Mouse (Mus musculus) layer of hippocampus, postnatal 10 days (tissue): ENCODE results near the gene Gp9. TPM values are rescaled to one million over a fixed set of nuclear protein-coding genes. Genes with fewer than 3 reads are reported as not detected.
A peak's percentile ranks its signal among the peaks of the same experiment; 100 is the strongest.
"Not testable (repeated sequence)": the region's sequence is repeated elsewhere in the genome, so short reads cannot be mapped to it uniquely, and the experiment has no call there.

Experiments
- DNase-seq, 2 experiments: peaks; one replicate each; pipeline ENCODE4 v3.0.0; 2021; ENCODE audit warnings: low spot score in 2 of 2
- total RNA-seq, 2 experiments: library from RNA; stranded (reverse); gene quantifications; 2 replicates each; pipeline ENCODE4 v1.2.3; 2021

The Gp9 gene
- total RNA-seq, 2 experiments from 2014 or later: 0.40 to 0.57 TPM

DNA sequence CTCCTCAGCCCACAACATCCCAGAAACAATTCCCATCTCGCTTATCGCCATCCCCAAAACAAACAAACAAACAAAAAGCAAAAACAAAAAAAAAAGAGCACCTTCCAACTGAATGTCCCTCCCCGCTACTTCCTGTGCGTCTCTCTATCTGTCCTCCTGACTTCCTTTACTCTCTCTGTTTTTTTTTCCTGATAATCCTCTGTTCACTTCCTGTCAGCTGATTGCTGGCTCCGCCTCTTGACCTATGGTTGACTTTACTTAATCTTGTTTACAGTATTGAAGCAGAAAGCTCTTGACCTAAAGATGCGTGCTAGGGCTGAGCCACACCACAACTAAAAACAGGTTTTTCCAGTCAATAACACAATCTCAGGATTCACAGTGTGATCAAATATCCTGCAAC lies 29.3 kb upstream of the Gp9 start:
- no peak for DNase-seq

DNA sequence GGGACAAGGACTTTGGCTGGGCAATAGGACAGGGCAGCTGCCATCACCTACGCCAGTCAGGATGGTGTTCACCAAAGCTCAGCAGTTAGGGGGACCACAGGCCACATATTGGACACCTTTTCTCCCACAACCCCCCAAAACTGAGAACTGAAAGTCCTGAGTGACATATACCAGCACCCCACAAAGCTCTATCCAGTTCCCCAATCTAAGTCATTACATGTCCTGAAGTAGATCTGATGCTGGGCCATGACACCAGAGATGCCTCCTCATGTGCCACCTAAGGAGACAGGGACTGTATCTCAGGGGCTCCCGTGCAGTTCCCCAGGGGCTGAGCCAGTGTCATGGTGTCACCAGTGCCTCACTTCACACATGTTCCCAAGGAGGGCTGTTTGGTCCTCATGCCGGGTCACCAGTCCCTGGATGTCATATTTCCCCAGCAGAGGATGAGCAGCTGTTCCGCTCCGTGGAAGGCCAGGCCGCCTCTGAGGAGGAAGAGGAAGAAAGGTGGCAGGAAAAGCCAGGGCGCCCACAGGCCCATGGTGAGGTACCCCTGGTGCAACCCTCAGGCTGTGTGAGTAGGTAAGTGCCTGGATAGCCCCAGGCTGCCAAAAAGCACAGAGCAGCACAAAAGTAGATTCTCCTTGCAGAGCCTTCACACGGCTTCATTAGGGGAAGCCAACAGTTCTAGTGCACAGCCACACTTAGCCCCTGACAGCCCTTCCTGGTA lies 27.5 kb upstream of the Gp9 start:
- DNase-seq: no peak

- DNase-seq: no peak
These were observed 26.3 kb upstream of the Gp9 start for GRCm38 (mm10) chr6:87751574-87751973.

- DNase-seq: no peak
These were observed 22.7 kb upstream of the Gp9 start for GRCm38 (mm10) chr6:87755196-87755595.

DNA sequence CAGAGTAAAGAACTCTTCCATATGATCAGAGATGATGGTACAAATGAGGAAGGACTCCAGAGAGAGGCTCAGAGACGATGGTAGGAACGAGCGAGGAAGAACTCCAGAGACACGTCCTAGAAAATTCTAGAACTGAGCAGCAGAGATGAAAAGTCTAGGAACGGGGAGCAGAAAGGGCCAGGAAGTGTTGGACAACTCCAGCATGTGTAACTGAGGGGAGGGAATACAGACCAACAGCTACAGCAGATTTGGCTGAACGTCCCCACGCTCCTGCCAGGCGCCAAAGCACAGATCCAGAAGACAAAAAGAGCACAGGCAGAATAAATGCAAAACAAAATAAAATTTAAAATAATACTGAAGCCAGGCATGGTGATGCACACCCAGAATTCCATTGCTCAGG lies 21.0 kb upstream of the Gp9 start:
- DNase-seq: no peak

GRCm38 (mm10) chr6:87759404-87759803 lies 18.5 kb upstream of the Gp9 start:
- no peak for DNase-seq

- DNase-seq: no peak
These were observed 18.0 kb upstream of the Gp9 start for GRCm38 (mm10) chr6:87759850-87760249.

- no peak for DNase-seq
These were observed 15.7 kb upstream of the Gp9 start for GRCm38 (mm10) chr6:87762161-87762560.

DNA sequence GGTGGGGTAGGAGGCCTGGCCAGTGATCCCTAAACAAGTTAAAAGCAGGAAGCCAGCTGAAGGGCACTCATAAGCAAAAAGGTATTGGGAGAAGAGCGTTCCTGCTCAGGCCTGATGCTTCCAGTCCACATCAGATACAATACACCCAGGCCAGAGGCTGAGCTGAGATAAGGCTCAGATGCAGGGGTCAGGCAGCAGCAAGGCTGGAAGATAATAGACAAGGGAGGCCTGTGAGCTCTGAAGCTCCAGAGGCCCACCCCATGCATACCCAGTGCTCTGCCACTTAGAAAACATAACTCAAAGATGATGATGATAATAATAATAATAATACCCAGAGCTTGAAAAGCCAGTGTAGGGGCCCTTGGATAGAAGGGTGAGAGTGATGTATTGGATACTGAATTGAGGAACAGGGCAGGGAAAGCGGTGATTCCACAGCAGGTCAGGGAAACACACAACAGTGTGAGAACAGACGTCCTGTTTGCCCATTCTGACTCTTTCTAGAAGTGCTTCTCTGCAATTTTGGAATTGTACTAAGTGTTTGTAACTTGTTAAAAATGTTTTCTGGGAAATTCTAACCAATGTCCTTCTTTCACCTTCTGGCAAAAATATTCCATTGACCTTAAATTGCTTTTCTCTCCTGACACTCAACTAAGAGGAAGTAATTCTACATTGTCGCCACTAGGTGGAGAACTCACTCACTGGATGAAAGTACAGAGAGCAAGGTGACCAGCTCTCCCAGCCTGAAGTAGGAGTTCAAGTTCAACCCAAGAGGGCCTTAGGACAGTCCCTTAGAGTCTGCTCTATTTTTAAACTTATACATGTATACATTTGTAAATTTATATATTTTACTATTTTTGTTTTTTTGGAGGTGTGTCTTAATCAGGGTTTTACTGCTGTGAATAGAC lies 14.2 kb upstream of the Gp9 start:
- DNase-seq: no peak

GRCm38 (mm10) chr6:87764296-87764695 lies 13.6 kb upstream of the Gp9 start:
- DNase-seq: not testable (repeated sequence)

DNA sequence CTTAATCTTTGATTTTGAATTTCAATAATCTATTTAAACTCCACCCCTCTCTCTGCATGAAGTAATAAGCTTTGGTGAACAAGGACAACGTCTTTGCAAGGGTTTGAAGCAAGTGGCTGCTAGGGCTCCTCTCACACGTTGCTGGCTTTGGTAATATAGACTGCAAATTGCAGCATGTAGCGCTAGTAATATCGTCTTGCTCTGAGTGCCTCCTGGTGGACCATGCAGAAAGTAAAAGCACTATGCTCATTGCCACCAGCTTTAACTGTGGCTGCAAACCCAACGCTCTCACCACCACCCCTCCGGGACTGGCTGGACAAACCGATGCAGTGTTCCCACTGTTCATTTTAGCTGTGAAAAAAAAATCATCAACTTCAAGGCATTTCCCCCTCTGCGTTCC lies 7.2 kb upstream of the Gp9 start:
- DNase-seq: peak in 1 of 2 experiments; percentile 32

DNA sequence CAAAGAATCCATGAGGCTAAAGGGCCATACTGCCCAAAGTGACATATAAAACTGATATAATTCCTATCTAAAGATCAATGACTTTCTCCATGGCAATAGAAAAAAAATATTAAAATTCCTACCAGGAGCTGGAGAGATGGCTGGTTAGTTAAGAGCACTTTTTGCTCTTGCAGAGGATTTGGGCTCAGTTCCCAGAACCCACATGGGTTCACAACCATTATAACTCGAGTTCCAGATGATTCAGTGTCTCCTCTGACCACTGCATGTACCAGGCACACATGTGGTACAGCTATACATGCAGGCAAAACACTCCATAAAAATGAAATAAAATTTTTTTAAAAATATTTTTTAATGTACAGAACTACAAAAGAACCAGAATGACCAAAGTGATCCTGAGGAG lies 3.4 kb upstream of the Gp9 start:
- DNase-seq: no peak

DNA sequence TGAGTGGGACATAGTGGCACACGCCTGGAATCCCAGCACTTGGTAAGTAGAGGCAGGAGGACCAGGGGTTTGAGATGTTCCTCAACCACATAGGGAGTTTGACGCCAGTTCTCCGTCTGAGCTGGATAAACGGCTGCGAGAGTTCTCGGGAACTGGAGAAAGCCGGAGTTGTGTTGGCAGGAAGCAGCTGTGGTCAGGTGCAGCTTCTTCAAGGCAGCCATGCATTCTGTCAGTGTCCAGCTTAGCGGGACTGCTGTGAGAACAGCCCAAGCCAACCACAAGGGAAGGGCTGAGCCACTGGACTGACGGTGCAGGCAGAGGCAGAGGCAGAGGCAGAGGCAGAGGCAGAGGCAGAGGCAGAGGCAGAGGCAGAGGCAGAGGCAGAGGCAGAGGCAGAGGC lies 3.0 kb upstream of the Gp9 start:
- DNase-seq: no peak

DNA sequence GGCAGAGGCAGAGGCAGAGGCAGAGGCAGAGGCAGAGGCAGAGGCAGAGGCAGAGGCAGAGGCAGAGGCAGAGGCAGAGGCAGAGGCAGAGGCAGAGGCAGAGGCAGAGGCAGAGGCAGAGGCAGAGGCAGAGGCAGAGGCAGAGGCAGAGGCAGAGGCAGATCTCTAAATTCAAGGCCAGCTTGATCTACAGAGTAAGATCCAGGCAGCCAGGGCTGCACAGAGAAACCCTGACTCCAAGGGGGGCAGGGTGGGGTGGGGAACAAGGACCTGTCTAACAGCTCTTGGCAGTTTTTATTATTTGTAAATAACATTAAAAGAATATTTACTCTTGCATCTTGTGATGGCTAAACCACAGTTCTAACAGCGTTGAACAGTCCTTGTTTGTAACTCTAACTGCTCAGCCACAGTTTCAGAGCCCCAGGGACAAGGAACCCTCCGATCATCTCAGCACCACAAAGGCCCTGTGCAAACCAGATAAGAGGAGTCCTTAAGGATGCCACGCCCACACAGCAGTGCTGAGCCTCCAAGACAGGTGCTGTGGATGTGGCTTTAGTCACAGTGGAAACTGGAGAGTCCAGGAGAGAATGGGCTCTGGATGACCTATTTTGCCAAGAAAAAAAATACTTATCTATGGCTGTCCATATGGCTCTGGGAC lies 2.2 kb upstream of the Gp9 start:
- DNase-seq: no peak

DNA sequence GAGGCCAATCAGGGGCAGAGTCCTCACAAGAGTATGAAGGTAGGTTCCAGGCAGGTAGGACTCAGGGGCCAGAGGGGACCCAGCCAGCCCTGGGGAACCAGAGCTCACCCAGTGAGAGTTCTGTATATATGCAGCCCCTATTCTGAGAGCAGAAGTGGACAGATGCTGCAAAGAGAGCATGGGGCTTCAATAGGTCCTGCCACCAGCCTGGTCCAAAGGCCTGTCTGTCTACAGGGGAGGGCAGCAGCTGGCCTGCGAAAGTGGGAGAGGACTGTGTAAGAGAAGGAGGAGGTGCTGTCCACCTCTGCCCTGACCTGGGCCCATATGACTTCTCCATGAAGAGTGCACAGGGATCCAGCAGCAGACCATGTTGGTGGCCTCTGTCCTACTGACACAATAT lies 1.2 kb upstream of the Gp9 start:
- DNase-seq: no peak

DNA sequence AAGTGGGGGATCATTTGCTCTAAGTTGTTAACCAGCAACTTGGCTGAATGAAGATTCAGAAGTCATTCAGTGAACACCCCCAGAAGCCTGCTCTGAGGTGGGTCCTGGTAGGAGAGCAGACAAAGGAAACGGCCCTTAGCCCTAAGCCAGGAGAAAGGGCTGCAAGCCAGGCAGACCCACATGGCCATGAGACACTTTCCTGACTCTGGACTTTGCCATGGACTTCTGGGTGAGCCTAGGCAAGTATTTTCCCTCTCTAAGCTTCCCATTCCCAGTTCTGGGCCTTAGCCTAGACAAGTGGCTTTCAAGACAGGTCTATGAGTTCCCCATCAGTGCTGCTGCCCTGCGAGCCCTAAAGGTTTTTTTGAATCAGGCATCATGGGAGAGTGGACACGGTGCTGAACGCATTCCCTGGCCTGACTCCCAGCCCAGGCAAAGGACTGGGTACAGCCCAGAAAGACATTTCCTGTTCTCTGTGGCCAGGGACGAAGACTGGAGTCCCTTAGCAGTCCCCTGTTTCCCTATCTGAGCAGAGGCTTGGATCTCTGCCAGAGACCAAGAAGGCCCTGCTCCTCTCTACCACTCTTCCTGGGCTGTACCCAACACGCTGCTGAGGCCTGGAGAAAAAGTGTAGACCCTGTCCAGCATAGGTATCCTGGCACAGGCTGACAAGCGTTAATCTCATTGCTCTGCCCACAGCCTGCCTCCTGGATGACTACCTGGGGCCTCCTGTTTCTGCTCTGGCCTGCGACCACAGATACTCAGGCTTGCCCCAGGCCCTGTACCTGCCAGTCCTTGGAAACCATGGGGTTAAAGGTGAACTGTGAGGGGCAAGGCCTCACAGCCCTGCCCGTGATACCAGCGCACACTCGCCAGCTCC lies 662 bp downstream of the Gp9 start:
- no peak for DNase-seq

DNA sequence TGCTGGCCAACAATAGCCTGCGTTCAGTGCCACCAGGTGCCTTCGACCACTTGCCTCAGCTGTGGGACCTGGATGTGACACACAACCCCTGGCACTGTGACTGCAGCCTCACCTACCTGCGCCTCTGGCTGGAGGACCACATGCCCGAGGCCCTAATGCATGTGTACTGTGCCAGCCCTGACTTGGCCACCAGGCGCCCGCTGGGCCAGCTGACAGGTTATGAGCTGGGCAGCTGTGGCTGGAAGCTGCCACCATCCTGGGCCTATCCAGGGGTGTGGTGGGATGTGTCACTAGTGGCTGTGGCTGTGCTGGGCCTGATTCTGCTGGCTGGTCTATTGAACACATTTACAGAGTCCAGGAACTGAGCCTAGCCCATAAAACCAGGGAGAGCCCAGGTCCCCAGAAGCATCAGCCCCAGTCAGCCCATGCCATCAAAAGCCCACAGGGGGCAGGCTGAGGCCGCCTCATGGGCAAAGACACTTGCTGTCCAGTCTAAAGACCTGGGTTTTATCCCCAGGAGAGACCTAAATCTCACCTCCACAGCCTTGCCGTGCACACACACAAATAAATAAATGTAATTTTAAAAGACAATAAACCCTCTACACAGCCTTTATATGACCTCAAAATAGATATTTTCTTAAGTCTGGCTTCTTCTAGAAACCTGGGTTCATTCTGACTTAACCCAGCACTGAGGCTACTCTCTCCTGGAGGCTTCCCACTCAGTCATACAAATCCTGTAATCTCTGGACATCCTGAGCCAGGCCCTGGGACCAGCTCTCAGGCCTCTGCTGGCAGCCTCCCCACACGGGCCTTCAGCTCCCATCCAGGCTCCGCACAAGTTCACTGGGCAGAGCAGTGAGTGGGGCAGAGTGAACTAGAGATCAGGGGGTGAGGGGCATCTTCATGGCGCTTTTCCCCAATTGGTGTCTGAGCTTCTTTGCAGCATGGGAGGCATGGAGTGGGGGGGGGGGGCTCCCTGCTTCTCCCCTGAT lies 1.6 kb downstream of the Gp9 start:
- no peak for DNase-seq

DNA sequence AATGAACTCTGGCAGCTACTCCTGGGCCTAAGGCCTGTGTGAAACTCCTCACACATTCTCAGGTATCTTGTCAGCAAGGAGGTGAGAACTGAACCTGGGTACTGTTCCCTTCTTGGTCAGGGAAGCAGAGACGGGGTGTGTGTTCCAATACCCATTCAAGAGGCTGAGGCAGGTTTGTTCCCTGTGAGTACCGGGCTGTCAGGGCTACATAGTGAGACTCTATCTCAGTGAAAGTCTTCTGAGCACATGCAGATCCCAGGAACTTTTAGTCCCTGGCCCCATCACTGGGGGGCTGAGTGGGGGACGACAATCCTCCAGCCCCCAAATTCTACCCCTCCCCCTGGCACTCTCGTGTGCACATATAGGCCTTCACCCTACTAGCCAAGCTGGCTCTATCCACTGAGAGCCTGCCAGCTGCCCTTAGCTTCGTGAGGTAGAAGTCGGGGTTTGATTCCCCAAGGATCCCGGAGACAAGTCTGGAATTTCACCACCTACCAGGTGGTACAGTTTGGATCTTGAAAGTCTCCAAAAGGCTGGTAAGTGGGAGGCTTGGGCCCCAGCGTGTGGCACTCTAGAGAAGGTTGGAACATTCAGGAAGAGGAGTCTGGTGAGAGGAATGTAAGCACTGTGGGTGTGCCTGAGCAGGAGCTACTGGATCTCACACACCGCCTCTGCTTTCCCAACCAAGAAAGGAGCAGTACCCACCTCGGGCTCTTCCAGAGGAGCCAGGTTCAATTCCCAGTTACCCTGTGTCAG lies 2.9 kb downstream of the Gp9 start:
- no peak for DNase-seq

- DNase-seq: no peak
These were observed 6.2 kb downstream of the Gp9 start for GRCm38 (mm10) chr6:87784033-87784432.
